Mouse (Mus musculus) erythroblast, embryonic 14.5 days (primary cell): ENCODE results near the gene Fat3. TPM values are rescaled to one million over a fixed set of nuclear protein-coding genes. Genes with fewer than 3 reads are reported as not detected.

ENCODE experiments used
- H3K27me3 ChIP-seq: 2 replicates; pipeline ENCODE4 v1.6.1; 2012; ENCODE audit warnings: inconsistent platforms; ENCODE audit not compliant: control insufficient read depth
- H3K36me3 ChIP-seq: 2 replicates; pipeline ENCODE4 v1.6.1; 2012; ENCODE audit warnings: mild to moderate bottlenecking, inconsistent platforms; ENCODE audit not compliant: control insufficient read depth
- H3K4me1 ChIP-seq: 2 replicates; pipeline ENCODE4 v1.6.1; 2012; ENCODE audit warnings: inconsistent platforms; ENCODE audit not compliant: control insufficient read depth
- H3K4me3 ChIP-seq: replicated peaks from 2 replicates; pipeline ENCODE3; 2012; ENCODE audit warnings: moderate library complexity, mild to moderate bottlenecking, inconsistent platforms
- H3K9me3 ChIP-seq: 2 replicates; pipeline ENCODE4 v1.6.1; 2012; ENCODE audit warnings: low read length, inconsistent platforms, mixed read lengths; ENCODE audit not compliant: control insufficient read depth
- GATA1 ChIP-seq: IDR thresholded peaks from 2 replicates; pipeline ENCODE4 v1.6.1; 2012; ENCODE audit warnings: low read length, inconsistent platforms, mixed read lengths
- TAL1 ChIP-seq: IDR thresholded peaks from 3 replicates; pipeline ENCODE4 v1.6.1; 2012; ENCODE audit warnings: low read length, inconsistent platforms, mixed read lengths
- polyA plus RNA-seq: library from polyadenylated mRNA; stranded (reverse); fragments of >175 nt; gene quantifications from 2 replicates; pipeline ENCODE4 v1.2.3, GENCODE M21; 2012

Gene Fat3
- polyA plus RNA-seq, 1 experiment, result 0.03 TPM

DNA sequence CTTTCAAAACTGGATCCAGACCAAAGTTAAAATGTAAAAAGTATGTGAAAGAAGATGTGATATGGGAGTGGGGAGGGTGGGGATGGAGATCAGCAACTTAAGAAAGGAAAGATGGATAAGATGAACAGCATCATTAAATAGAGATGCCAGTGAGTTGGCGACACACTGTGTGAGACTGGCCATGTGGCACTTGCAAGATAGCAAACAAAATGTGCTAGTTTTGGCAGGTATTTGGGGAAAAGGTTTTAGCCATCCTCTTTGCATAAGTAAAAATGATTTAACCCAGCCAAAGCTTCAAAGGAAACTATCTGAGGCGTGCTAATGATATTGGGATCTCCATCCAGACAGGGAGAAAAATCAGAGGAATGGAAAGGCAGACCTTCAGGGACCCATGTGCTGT, 157.9 kb downstream of the Fat3 start:
- Histone ChIP-seq H3K9me3 (no peaks in the 10 kb centered on the region), H3K4me3 (no peak overlapping the region), H3K27me3 (no peaks in the 10 kb centered on the region), H3K36me3 (no peaks in the 10 kb centered on the region), H3K4me1 (no peaks in the 10 kb centered on the region)
- no peak for TF ChIP-seq TAL1
- no peak for TF ChIP-seq GATA1

DNA sequence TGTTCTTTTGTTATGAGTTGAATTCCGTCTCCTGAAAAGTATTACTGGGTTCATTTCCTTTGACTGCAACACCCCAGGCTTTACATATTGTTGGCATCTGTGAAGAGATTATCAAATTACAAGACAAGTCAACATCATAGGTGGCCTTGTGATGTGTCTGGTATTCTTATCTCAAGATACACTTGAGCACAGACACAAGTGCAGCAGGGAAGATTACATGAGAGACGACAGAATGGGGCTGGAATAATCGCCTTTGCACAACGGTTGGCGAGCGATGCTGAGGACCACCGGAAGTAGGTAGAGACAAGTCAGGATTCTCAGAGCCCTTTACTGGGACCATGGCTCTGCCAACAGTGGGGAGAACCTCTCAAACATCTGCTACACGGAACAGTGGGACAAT, 158.5 kb downstream of the Fat3 start:
- H3K9me3 ChIP-seq, result no peaks in the 10 kb centered on the region
- no peak overlapping the region for H3K4me3 ChIP-seq
- no peaks in the 10 kb centered on the region for H3K4me1 ChIP-seq
- H3K36me3 ChIP-seq, result no peaks in the 10 kb centered on the region
- H3K27me3 ChIP-seq, result no peaks in the 10 kb centered on the region
- TF ChIP-seq TAL1, result no peak
- TF ChIP-seq GATA1, result no peak

DNA sequence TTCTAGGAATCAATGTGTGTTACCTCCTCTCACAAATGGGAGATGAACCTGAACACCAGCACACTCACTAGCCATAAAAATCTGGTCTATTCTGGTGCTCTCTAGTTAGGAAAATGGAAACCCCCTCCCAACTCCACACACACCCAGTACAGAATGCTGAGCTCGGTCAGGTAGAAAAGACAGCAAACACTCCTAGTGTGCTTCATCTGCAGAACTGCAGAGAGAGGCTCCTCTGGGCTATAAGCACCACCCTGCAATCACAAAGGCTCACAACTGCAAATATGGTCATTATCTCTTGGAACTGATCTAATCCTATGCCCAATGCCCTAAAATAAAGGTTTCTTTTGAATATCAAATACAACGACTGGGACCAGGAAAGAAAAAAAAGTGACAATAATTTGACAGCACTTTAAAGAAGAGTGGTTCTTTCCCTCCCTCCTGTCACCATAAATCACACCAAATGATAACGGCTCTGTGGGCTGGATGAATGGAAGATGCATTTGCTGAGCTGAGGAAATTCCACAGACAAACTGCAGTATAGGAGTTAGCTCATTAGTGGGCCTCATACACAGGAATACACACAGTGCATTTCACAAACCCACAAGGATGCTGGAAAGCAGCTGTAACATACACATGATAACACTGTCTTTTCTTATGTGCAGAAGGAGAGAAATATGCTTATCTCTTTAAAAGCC, 170.6 kb downstream of the Fat3 start:
- H3K27me3 ChIP-seq, result no peaks in the 10 kb centered on the region

DNA sequence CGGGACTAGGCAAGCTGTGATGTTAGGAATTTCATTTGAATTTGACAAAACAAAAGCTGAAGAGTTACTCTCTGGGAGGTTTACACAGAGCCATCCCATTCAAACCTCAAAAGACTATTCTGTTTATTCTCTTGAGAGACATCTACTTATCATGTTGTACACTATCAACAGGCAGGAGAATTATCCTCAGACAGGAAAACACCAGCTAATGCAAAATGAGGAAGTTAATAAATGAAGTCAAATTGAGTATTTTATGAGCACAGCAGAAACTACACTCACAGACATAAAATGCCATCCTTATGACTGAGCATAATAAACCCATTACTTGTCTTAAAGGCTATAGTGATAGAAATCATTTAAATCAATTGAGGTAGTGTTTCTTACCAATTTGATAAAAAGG, 182.1 kb downstream of the Fat3 start:
- no peaks in the 10 kb centered on the region for H3K4me1 ChIP-seq
- no peaks in the 10 kb centered on the region for H3K9me3 ChIP-seq
- no peaks in the 10 kb centered on the region for H3K36me3 ChIP-seq
- no peak for TF ChIP-seq GATA1
- TF ChIP-seq TAL1, result no peak
- H3K27me3 ChIP-seq, result no peaks in the 10 kb centered on the region
- no peak overlapping the region for H3K4me3 ChIP-seq

More for the DNA sequence above, 170.6 kb downstream of the Fat3 start:
- Histone ChIP-seq H3K4me1 (no peaks in the 10 kb centered on the region), H3K36me3 (no peaks in the 10 kb centered on the region), H3K9me3 (no peaks in the 10 kb centered on the region), H3K4me3 (no peak overlapping the region)
- TF ChIP-seq TAL1 (no peak), GATA1 (no peak)

DNA sequence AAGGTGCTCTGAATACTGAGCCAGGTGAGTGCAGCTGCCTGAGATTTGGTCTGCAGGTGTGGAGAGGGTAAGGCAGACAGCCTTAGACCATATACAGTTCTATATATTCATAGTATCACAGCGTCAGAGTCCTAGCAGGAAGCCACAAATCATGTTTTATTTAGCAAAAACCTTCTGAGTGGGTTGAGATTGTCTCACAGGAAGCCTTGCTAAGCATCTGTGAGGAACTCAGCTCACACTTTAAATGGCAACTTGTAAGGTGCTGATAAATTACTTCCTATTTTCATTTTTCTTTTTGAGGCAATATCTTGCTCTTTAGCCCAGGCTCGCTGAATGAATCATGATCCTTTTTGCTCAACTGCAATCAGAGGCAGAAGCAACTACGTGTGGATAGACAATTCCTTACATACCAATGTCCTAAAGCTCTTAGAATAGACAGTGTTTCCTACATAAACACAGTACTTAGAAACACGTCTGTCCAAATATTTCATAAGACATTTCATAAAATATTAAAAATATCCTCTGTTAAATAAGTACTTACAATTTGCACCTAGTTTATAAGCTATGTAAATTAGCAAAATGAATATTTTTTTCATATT, 188.4 kb downstream of the Fat3 start:
- Histone ChIP-seq H3K27me3 (no peaks in the 10 kb centered on the region), H3K4me3 (no peak overlapping the region), H3K4me1 (no peaks in the 10 kb centered on the region)

DNA sequence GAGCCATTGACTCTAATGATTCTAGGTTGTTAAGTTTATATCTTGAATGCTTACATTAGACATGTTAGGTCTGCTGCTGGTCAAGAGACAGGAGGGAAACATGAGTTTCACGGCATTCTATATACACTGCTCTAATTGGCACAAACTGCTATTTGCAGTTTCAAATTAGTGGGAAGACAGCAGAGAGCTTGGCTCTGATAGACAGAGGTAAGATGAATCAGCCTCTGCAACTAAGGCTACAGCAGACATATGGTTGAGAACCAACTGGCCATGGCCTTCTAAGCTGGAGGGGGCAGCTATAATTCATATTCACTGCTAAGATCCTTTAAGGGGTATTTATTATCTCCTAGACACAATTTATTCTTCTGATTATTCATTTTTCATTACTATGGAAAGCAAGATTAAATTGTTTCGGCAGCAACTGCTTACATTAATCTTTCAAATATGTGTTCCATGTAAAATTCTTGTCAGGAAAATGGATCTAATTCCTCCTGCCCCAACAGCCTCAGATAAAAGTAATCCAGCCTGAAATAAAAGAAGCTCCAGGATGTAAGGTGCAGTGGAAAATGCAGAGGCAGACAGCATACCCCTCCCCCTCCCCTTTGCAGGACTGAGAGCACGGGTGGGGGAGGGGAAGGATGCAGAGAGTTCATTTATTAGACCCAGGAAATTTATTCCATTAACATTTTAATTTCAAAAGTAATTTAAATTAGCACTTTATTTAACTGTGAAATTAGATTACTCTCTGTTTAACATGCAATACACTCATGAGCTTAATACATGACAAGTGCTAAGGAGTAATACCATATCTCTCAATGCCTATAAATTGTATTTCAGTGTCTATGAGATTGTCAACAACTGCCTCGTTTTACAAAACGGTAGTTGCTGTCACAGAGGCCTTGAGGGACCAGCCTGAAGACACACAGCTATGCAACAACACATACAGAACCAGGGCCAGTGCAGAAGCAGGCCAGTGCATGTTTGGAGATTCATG, 189.9 kb downstream of the Fat3 start:
- no peak overlapping the region for H3K4me3 ChIP-seq
- TF ChIP-seq TAL1 (no peak), GATA1 (no peak)
- no peaks in the 10 kb centered on the region for H3K4me1 ChIP-seq
- no peaks in the 10 kb centered on the region for H3K36me3 ChIP-seq
- no peaks in the 10 kb centered on the region for H3K27me3 ChIP-seq
- H3K9me3 ChIP-seq, result no peaks in the 10 kb centered on the region

More for the DNA sequence above, 188.4 kb downstream of the Fat3 start:
- Histone ChIP-seq H3K36me3 (no peaks in the 10 kb centered on the region), H3K9me3 (no peaks in the 10 kb centered on the region)
- no peak for TF ChIP-seq GATA1
- TF ChIP-seq TAL1, result no peak

DNA sequence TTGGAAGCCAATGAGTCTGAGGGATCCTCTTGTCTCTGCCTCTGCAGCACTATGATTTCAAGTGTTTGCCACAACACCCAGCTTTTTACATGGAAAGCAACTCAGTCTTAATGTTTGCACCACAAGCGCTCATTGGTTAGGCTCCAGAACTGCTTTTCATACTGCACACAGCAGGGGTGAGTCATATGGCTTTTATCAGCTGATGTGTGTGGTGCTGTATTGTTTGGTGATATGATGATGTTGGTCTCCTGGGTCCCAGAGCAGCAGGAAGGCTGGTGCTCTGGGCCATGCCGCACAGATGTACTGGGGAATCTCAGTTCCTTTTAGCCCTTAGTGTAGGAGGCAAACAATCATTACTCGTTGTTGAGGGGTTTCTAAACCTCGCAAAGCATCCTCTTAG, 190.8 kb downstream of the Fat3 start:
- Histone ChIP-seq H3K4me3 (no peak overlapping the region), H3K9me3 (no peaks in the 10 kb centered on the region), H3K27me3 (no peaks in the 10 kb centered on the region), H3K36me3 (no peaks in the 10 kb centered on the region), H3K4me1 (no peaks in the 10 kb centered on the region)
- TF ChIP-seq TAL1, result no peak
- no peak for TF ChIP-seq GATA1

DNA sequence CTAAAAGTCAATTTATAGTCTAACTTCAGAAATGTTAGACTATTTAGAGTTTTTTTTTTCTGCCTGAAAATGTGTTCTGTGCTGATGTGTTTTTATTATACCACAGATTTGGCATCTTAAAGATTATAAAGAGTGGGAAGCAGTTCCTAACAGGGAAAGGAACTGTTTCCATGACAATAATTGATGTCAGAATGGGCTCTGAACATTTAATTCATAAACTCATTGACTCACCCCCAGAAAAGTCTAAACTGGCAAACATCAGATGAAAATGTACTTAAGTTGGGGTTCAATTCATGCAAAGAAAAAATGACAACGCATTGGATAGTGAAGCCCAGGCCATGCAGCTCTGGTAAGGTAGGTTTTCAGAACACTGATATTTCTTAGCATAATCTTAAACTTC, 193.3 kb downstream of the Fat3 start:
- no peak for TF ChIP-seq TAL1
- no peak for TF ChIP-seq GATA1
- Histone ChIP-seq H3K36me3 (no peaks in the 10 kb centered on the region), H3K4me3 (no peak overlapping the region), H3K9me3 (no peaks in the 10 kb centered on the region), H3K27me3 (no peaks in the 10 kb centered on the region), H3K4me1 (no peaks in the 10 kb centered on the region)

DNA sequence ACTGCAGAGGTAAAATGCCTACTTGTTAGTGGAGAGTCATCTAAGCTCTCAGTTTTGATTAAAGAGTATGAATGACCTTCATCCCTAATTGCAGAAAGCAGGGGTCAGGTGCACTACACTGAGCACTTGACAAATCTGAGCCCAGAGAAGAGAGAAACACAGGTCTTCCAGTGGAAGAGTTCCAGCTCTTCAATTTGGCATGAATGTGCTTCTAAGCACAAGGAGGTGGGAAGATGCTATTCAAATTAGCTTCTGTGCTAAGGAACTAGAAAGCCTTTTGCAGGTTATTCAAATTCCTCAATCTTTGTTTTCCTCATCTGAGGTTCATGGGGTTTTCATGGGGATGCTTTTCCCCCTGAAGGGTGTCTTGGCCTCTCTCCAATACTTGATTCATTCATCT, 194.9 kb downstream of the Fat3 start:
- H3K27me3 ChIP-seq, result no peaks in the 10 kb centered on the region
- no peaks in the 10 kb centered on the region for H3K4me1 ChIP-seq
- TF ChIP-seq TAL1 (no peak), GATA1 (no peak)
- H3K36me3 ChIP-seq, result no peaks in the 10 kb centered on the region
- no peak overlapping the region for H3K4me3 ChIP-seq
- H3K9me3 ChIP-seq, result no peaks in the 10 kb centered on the region
